Mouse (Mus musculus) thymus, postnatal 14 days (tissue): ENCODE measurements around the gene Kcnq1.
A peak's percentile ranks its signal among the peaks of the same experiment; 100 is the strongest.

Source experiments
- DNase-seq: peaks from one replicate; pipeline ENCODE4 v3.0.0; 2021

The Kcnq1 gene

DNA sequence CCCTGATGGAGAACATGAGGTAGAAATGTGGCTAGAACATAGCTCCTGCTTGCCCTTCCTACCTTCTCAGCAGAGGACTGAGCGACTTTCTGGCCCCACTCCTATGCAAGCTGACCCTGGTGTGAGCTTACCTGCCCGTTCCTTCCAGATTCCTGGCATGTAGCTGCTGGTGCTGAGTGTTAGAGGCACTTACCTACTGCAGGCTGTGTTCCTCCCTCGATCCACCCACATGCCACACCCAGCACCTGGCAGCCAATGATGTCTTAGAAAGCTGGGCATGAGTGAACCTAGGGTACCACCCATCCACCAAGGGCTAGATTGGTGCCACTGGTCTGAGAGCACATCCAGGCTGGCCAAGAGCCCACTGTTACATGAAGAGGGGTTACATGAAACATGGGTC lies 12.3 kb upstream of the Kcnq1 start:
- no peak for DNase-seq

DNA sequence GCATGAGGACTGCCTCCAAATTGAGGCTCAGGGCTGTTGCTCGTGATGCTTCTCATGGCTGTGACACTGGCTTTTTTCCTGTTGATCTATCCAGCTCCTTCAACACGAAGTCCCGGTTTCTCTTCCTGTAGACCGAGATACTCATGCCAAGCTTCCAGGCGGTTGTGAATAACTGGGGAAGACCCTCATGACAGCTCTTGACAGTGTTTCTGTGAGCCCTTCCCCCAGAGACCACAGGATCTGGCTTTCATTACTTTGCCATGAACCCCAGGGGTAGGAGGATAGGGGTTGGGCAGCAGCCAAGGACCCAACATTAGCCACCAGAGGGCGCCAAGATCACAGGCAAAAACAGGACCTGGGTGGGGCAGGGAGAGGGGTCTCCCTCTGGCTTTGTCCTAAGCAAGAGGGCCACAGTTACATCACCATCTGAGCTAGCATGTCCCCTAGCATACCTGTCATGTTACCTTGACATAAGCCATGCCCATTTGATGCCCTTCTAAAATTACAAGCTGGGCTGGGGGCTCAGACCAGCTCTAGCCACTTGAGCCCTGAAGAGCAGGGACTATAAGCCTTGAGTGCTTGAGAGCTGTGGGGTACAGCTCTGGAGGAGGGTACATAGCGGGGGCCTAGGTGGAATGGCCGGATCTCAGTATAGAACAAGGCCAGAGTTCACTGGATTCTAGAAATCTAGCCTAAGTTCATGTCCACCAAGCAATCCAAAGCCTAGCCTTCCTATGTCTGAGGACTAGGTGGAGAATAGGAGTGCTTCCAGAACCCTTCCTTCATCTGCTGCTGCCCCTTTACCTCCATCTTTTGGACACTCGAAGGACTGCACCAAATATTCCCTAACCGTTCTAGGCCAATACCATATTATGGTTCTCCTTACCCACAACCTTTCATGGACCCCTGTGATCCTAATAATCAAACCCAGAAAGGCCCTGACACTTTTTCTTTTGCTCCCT lies 11.3 kb upstream of the Kcnq1 start, which contains the start of gene Trpm5:
Trpm5 (minus strand) TSS at position 51 of the 962 bp plus-strand sequence.
- peak; percentile 67 for DNase-seq

DNA sequence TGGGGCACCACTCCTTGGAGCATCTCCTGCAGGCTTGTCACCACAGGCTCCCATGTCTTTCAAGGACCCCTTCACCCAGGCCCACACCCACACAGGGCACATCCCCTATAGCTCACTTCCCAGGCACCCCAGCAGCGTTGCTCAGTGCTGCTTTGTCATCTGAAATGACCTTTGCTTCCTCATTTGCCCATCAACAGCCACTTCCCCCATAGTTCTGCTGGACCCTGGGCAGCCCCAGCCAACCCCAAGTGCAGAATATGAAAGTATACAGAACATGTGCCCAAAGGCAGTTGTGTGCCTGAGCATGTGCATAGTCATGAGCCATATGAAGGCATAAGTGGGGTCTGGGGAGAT lies 10.6 kb upstream of the Kcnq1 start:
- DNase-seq = no peak

DNA sequence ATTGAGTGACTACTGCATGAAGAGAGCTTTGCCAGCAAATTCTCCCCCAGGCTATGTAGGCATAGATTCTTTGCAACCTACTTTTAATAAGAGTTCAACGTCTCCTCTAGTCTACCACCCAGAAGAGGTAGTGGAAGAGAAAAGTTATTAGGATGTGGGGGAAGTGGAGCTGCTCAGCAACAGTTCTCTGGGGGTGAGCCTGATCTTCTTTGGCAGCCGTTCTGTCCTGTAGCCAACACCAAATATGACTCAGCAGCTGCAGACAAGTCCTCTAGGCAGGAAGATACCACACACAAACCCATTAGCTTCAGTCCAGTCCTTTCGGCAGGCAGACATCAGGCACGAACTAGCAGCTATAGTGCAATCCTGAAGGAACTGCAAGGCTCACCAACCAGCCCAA lies 5.4 kb upstream of the Kcnq1 start:
- DNase-seq = no peak

- no peak for DNase-seq
These were observed 784 bp upstream of the Kcnq1 start for GRCm38 (mm10) chr7:143105258-143105897.

- DNase-seq = peak; percentile 75
These were observed 707 bp downstream of the Kcnq1 start for GRCm38 (mm10) chr7:143106672-143107465.

DNA sequence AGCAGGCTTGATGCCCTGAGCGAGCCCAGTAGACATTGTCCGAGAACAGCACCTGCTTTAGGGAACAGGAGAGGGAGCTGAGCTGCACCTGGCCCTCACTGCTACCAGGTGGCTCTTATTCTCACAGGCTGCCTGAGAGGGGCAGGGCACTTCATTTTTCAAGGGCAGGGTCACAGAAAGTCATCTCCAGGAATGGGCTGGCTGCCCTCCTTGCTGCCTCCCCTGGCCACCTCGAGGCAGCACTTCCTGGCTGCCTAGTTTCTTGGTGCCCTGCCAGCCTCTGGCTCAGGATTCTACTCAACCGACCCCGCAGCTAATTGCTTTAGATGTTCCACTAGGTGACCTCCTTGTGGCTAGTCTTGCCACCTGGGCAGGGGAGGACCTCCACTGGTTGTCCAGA lies 2.0 kb downstream of the Kcnq1 start:
- no peak for DNase-seq

DNA sequence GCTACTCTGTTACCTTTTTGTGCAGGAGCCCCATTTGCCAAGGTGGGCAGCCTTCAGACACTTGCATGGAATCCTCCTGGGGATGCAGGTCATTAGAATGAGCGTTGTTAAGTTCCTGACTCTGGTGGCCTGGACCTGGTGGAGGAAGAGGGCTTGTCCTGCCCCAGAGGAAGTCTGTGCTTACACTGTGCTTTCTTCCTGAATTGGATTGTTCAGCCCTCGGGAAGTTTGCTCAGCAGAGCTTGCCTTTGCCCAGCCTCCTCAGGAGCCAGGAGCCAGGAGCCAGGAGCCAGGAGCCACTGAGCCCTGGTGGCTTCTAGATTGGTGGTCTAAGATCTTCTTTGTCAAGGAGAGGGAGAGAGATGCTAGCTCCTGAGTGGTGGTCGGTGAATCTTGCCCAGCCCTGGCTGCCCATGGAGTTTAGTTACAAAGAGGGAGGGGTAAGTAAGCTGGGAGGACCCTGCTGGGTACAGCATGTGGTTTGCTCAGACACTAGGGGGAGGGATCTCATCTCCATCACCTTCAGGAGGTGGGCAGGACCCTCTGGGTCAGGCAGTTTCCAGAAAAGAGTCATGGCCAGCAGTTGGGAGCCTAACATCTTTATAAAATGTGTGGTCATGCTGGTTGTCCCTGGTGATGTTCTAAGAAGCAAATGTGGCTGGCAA lies 3.0 kb downstream of the Kcnq1 start:
- DNase-seq = no peak

GRCm38 (mm10) chr7:143109696-143110095 lies 3.5 kb downstream of the Kcnq1 start:
- no peak for DNase-seq

GRCm38 (mm10) chr7:143110803-143111202 lies 4.6 kb downstream of the Kcnq1 start:
- no peak for DNase-seq

- no peak for DNase-seq
These were observed 5.6 kb downstream of the Kcnq1 start for GRCm38 (mm10) chr7:143111719-143112118.

GRCm38 (mm10) chr7:143112395-143112794 lies 6.2 kb downstream of the Kcnq1 start:
- DNase-seq = no peak

GRCm38 (mm10) chr7:143114773-143115172 lies 8.6 kb downstream of the Kcnq1 start:
- no peak for DNase-seq

DNA sequence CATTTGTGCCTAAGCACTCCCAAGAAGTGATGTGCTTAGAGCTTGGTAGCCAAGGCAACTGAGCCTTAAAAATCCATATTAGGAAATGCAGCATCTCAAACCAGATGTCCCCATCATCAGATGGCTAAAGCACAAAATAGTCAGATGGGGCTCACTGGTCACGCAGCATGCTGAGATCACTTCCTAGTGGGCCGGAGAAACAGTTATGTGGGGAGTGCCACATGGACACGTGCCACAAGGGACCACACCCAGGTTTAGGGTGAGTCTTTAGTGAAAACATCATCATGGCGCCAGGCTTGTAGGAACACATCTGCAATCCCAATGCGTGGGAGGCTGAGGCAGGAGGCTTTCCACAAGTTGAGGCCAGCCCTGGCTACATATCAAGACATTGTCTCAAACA lies 10.4 kb downstream of the Kcnq1 start:
- no peak for DNase-seq

DNA sequence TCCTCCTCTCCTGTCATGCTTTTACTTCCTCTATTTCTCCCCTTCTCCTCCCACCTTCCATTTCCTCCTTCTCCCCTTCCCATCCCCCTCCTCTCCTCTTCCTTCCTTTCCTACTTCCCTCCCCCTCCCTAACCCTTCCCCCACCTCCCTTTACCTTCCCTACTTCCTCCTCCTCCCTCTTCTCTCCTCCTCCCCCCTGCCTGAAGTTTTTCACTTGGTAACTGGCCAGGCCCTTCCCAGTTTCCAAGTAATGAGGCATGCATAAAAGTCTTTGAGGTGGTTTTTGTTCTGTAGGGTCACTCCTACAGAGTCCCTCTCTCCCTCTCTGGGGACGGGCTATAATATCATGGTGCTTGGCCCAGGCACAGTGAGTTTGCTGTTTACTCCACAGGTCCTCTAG lies 13.2 kb downstream of the Kcnq1 start:
- no peak for DNase-seq

- no peak for DNase-seq
These were observed 13.7 kb downstream of the Kcnq1 start for GRCm38 (mm10) chr7:143119826-143120225.

- no peak for DNase-seq
These were observed 16.0 kb downstream of the Kcnq1 start for GRCm38 (mm10) chr7:143122191-143122590.

- DNase-seq = no peak
These were observed 17.9 kb downstream of the Kcnq1 start for GRCm38 (mm10) chr7:143123876-143124669.

DNA sequence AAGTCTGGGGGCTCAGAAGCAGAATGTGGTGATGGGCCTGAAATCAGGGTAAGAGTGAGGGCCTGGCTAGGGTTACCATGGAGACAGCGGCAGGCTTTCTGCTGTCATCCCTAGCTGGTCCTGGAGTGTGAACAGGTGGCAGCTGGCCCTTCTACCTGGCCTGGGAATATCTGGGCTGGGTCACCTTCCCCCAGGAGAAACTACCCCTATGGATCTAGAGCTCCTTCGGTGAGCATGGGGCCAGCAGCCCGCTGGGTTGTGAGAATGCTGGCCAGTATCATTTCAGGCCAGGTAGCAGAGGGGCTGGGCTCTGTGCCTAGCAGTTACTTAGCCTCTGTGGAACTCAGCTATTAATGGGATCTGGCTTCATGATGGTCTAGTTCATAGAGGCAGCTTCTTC lies 18.7 kb downstream of the Kcnq1 start:
- DNase-seq = no peak

GRCm38 (mm10) chr7:143132815-143133214 lies 26.7 kb downstream of the Kcnq1 start:
- DNase-seq = no peak

DNA sequence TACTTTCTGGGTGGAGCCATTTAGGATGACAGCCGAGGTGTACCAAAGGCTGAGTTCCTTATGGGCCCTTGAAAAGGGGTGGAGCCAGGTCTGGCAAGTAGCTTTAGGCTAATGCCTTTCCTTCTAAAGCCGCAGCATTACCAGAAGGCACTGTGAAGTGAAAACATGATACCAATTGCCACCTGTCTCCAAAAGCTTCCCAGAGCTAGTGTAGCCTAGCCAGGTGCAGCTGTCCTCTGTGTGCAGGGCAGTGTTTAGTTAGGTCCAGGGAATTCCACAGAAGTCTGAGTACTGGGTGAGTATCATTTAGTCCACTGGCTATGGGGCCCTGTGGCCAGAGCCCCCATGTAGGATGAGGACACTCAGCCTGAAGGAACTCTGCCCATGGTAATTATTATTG lies 30.0 kb downstream of the Kcnq1 start:
- no peak for DNase-seq

DNA sequence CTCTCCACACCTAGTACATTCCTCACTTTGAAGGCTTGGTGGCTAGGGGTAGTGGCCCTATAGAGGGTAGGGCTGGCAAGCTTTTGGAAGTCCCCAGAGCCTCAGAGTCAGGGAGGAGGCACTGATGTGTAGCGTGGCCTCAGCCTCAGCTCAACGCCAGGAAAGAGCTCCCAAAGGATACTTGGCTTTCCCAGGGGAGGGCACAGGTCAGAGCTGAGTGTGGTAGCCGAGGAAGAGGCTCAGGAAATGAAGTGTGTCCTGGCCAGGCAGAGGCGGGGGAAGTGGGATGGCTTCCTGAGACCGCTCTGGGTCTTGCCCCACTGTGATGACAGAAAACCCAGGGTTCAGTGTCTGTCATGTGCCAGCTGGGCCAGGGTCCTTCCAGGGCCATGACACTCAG lies 30.4 kb downstream of the Kcnq1 start:
- DNase-seq = no peak
